Mouse (Mus musculus) embryonic facial prominence, embryonic 13.5 days (tissue): ENCODE measurements at regions not wholly inside any gene's neighbourhood (a gene's known extent, or its start where the extent isn't known, plus 50 kb on each side); places are given as distances from the start of the nearest gene placed in this dataset.

Experiments
- ATAC-seq: fragments of 200-750 bp; cut with Nextera tagmentation; 2 replicates; pipeline ENCODE4 v1.8.0; 2017; ENCODE audit warnings: low read depth; ENCODE audit not compliant: insufficient number of reproducible peaks, insufficient read depth, low FRiP score, low TSS enrichment
- H3K27ac ChIP-seq: fragments of 300-500 bp; sonication (generic); 2 replicates; pipeline ENCODE4 v1.5.1; 2015; ENCODE audit warnings: moderate library complexity, mild to moderate bottlenecking, inconsistent platforms
- H3K27me3 ChIP-seq: fragments of 300-500 bp; sonication (generic); 2 replicates; pipeline ENCODE4 v1.6.1; 2015; ENCODE audit warnings: mild to moderate bottlenecking, inconsistent platforms
- H3K36me3 ChIP-seq: fragments of 300-500 bp; sonication (generic); 2 replicates; pipeline ENCODE4 v1.6.1; 2015; ENCODE audit warnings: mild to moderate bottlenecking, inconsistent platforms
- H3K4me1 ChIP-seq: fragments of 300-500 bp; sonication (generic); 2 replicates; pipeline ENCODE4 v1.6.1; 2015; ENCODE audit warnings: inconsistent platforms
- H3K4me2 ChIP-seq: fragments of 300-500 bp; sonication (generic); 2 replicates; pipeline ENCODE4 v1.6.1; 2015; ENCODE audit warnings: moderate library complexity, mild to moderate bottlenecking, inconsistent platforms
- H3K4me3 ChIP-seq: fragments of 300-500 bp; sonication (generic); 2 replicates; pipeline ENCODE4 v1.5.1; 2015; ENCODE audit warnings: mild to moderate bottlenecking, inconsistent platforms
- H3K9ac ChIP-seq: fragments of 300-500 bp; sonication (generic); 2 replicates; pipeline ENCODE4 v1.6.1; 2015; ENCODE audit warnings: mild to moderate bottlenecking, inconsistent platforms
- H3K9me3 ChIP-seq: fragments of 300-500 bp; sonication (generic); 2 replicates; pipeline ENCODE4 v1.6.1; 2016; ENCODE audit warnings: inconsistent platforms
- WGBS: fragments of 180-500 bp; shearing (Covaris S2); methylation state at CpG from one replicate; pipeline ENCODE4 v1.1.7; 2015; ENCODE audit warnings: mixed read lengths; 5-methylcytosine and 5-hydroxymethylcytosine counted together

DNA sequence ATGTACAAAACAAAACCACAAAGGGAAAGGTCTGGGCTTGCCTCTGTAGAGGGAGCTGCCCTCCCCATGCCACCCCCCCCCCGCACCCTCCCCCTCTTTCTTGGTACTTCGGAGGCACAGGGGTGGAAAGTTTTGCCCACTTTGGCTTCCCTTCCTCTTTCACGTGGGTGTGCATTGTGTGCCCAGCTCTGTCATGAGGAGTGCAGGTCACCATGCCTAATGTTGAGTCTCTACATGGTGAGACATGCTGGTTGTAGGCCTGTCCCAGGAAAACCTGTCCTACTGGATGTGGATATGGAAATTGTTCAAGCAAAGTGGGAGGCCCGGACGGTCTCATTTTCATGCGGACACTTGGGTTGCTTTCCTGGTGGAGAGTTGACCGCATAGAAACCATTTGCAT, 93.2 kb downstream of the Klf5 start:
- no peak overlapping the region for H3K9ac ChIP-seq
- H3K4me3 ChIP-seq: no peak overlapping the region
- no peak for ATAC-seq
- no peak overlapping the region for H3K27ac ChIP-seq
- no peaks in the 10 kb centered on the region for H3K9me3 ChIP-seq
- no peaks in the 10 kb centered on the region for H3K36me3 ChIP-seq
- H3K4me1 ChIP-seq: 0 out of 2 replicates have a peak, but pooled peaks cover 3% of the 10 kb centered on the region
- WGBS: 81% methylated on average over 7 of the region's 7 CpGs
- H3K27me3 ChIP-seq: no peaks in the 10 kb centered on the region
- H3K4me2 ChIP-seq: no peak overlapping the region

DNA sequence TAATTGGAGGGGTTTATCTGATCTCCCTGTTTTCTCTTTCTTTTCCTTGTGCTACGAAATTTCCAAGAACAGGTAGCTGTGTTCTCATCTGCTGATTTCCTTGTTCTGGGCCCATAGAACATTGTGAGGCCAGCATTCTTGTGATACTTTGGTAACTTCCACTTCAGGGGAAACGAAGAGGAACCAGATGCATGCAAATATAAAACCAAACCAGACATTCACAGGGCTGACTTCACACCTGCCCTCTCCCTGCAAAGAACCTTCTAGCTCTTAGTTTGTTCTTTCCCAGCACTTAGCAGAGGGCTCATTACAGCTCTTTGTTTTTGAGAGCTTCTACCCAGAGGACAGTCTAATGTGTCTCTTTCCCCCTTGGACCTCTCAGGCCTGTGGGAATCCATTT, 94.3 kb downstream of the Klf5 start:
- H3K27ac ChIP-seq: no peak overlapping the region
- no peak for ATAC-seq
- 75% methylated on average over 2 of the region's 2 CpGs for WGBS
- no peaks in the 10 kb centered on the region for H3K27me3 ChIP-seq
- H3K9ac ChIP-seq: no peak overlapping the region
- no peaks in the 10 kb centered on the region for H3K36me3 ChIP-seq
- H3K4me2 ChIP-seq: no peak overlapping the region
- 0 out of 2 replicates have a peak, but pooled peaks cover 3% of the 10 kb centered on the region for H3K4me1 ChIP-seq
- no peak overlapping the region for H3K4me3 ChIP-seq
- no peaks in the 10 kb centered on the region for H3K9me3 ChIP-seq

DNA sequence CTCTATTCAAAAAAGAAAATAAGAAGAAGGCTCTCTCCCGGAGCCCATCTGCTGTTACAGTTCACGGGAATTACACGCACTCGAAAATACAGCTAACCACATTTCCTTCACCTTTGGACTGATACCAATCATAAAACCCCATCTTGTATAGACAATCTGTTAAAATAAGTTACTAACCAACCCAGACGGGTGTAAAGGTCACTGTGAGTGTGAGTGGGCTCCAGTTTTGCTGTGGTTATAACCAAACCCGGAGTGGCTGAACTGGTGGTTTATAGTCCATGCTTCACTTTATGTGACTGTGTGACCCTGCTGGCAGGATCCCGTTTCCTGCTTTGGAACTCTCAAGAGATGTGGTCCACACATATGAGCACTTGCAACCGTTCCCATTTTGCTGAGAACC, 95.1 kb downstream of the Klf5 start:
- Histone ChIP-seq H3K36me3 (no peaks in the 10 kb centered on the region), H3K9ac (no peak overlapping the region), H3K4me3 (no peak overlapping the region), H3K27ac (no peak overlapping the region), H3K27me3 (no peaks in the 10 kb centered on the region), H3K4me1 (0 out of 2 replicates have a peak, but pooled peaks cover 3% of the 10 kb centered on the region), H3K4me2 (no peak overlapping the region), H3K9me3 (no peaks in the 10 kb centered on the region)
- 79% methylated on average over 8 of the region's 8 CpGs for WGBS
- ATAC-seq: no peak

- Histone ChIP-seq H3K4me2 (no peak overlapping the region), H3K36me3 (no peaks in the 10 kb centered on the region), H3K27ac (no peak overlapping the region), H3K27me3 (no peaks in the 10 kb centered on the region), H3K9ac (no peak overlapping the region), H3K4me3 (no peak overlapping the region), H3K4me1 (no peaks in the 10 kb centered on the region), H3K9me3 (no peaks in the 10 kb centered on the region)
- no peak for ATAC-seq
- 84% methylated on average over 6 of the region's 6 CpGs for WGBS
Observed at GRCm38 (mm10) chr14:99403155-99403726, 104.8 kb downstream of the Klf5 start.

GRCm38 (mm10) chr14:99405228-99405627, 106.7 kb downstream of the Klf5 start:
- WGBS: 79% methylated on average over 5 of the region's 5 CpGs
- H3K9ac ChIP-seq: no peak overlapping the region
- no peak overlapping the region for H3K4me2 ChIP-seq
- no peaks in the 10 kb centered on the region for H3K36me3 ChIP-seq
- H3K27ac ChIP-seq: no peak overlapping the region
- H3K27me3 ChIP-seq: no peaks in the 10 kb centered on the region
- no peaks in the 10 kb centered on the region for H3K9me3 ChIP-seq
- no peaks in the 10 kb centered on the region for H3K4me1 ChIP-seq
- H3K4me3 ChIP-seq: no peak overlapping the region
- ATAC-seq: no peak

GRCm38 (mm10) chr14:99411835-99412234, 113.3 kb downstream of the Klf5 start:
- Histone ChIP-seq H3K4me3 (no peak overlapping the region), H3K9ac (no peak overlapping the region), H3K4me2 (no peak overlapping the region), H3K4me1 (no peaks in the 10 kb centered on the region), H3K9me3 (no peaks in the 10 kb centered on the region), H3K27ac (no peak overlapping the region), H3K36me3 (no peaks in the 10 kb centered on the region), H3K27me3 (no peaks in the 10 kb centered on the region)
- 52% methylated on average over 5 of the region's 5 CpGs for WGBS
- ATAC-seq: no peak

GRCm38 (mm10) chr14:99416169-99416568, 117.7 kb downstream of the Klf5 start:
- Histone ChIP-seq H3K27ac (no peak overlapping the region), H3K9ac (no peak overlapping the region), H3K27me3 (no peaks in the 10 kb centered on the region), H3K36me3 (no peaks in the 10 kb centered on the region), H3K4me3 (no peak overlapping the region), H3K4me2 (no peak overlapping the region), H3K9me3 (no peaks in the 10 kb centered on the region), H3K4me1 (no peaks in the 10 kb centered on the region)
- no peak for ATAC-seq
- 77% methylated on average over 3 of the region's 3 CpGs for WGBS

- no peaks in the 10 kb centered on the region for H3K36me3 ChIP-seq
- no peak overlapping the region for H3K9ac ChIP-seq
- ATAC-seq: no peak
- H3K4me2 ChIP-seq: no peak overlapping the region
- 92% methylated on average over 5 of the region's 5 CpGs for WGBS
- H3K9me3 ChIP-seq: no peaks in the 10 kb centered on the region
- H3K4me1 ChIP-seq: no peaks in the 10 kb centered on the region
- no peak overlapping the region for H3K27ac ChIP-seq
- H3K4me3 ChIP-seq: no peak overlapping the region
- no peaks in the 10 kb centered on the region for H3K27me3 ChIP-seq
Observed at GRCm38 (mm10) chr14:99418970-99419369, 120.5 kb downstream of the Klf5 start.

DNA sequence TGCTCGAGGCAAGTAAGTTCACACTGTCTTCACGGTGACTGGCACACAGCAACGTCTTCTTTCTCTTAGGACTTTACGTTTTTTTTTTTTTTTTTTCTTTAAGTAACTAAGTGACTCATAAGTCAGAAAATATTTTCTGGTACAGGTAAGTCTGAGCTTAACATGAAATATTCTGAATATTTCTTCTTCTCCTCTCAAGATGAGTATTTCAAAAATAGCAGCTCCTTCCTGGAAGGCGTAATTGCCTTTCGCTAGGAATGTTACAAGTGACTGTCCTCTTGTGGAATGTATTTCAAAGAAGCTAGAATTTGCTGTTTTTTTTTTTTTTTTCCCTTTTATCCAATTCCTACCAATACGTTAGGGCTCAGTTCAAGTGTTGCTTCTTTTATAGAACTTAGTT, 124.8 kb downstream of the Klf5 start:
- H3K4me2 ChIP-seq: no peak overlapping the region
- H3K4me3 ChIP-seq: no peak overlapping the region

DNA sequence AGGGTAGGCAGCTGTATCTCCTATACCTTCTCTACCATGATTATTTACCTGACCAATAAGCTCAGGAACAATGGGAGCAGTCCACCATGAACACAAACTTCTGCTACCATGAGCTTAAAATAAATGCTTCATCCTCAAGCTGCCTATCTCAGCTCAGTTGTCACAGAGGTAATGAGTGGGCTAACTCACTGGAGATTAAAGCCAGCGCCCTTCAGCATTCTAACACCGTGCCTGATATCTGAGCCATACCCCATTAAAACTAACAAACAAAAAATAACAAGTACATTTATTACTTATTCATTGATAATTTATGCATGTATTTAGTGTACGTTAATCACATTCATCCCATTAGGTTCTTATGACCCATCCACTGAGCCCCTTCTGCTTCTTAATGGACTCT, 128.6 kb downstream of the Klf5 start:
- Histone ChIP-seq H3K4me2 (no peak overlapping the region), H3K9ac (no peak overlapping the region), H3K9me3 (no peaks in the 10 kb centered on the region), H3K27ac (no peak overlapping the region), H3K27me3 (no peaks in the 10 kb centered on the region), H3K36me3 (no peaks in the 10 kb centered on the region), H3K4me1 (no peaks in the 10 kb centered on the region), H3K4me3 (no peak overlapping the region)
- no peak for ATAC-seq
- WGBS: 86% methylated on average over 3 of the region's 3 CpGs

More for the DNA sequence above, 124.8 kb downstream of the Klf5 start:
- WGBS: 68% methylated on average over 7 of the region's 7 CpGs
- Histone ChIP-seq H3K9me3 (no peaks in the 10 kb centered on the region), H3K36me3 (no peaks in the 10 kb centered on the region), H3K27me3 (no peaks in the 10 kb centered on the region), H3K27ac (no peak overlapping the region), H3K4me1 (no peaks in the 10 kb centered on the region), H3K9ac (no peak overlapping the region)
- no peak for ATAC-seq

DNA sequence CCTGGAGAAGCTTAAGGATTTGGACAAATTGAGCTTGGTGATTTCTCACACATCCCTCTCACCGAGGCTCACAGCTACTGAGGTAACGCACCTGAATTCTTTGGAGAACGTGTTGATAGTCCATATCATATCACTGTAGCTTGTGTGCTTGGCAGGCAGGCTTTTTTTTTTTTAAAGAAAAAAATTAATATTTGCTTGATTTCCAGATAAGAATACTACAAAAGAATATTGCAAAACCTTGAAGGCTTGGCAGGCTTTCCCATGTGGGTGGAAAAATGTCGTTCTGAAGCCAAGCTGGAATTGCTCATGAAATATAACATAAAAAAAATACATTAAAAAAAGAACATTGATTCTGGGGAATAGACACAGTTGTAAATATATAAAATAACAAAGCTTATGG, 131.8 kb downstream of the Klf5 start:
- Histone ChIP-seq H3K4me1 (no peaks in the 10 kb centered on the region), H3K27me3 (no peaks in the 10 kb centered on the region), H3K4me3 (no peak overlapping the region), H3K4me2 (no peak overlapping the region), H3K27ac (no peak overlapping the region), H3K9me3 (no peaks in the 10 kb centered on the region), H3K36me3 (no peaks in the 10 kb centered on the region), H3K9ac (no peak overlapping the region)
- WGBS: 83% methylated on average over 4 of the region's 4 CpGs
- no peak for ATAC-seq

DNA sequence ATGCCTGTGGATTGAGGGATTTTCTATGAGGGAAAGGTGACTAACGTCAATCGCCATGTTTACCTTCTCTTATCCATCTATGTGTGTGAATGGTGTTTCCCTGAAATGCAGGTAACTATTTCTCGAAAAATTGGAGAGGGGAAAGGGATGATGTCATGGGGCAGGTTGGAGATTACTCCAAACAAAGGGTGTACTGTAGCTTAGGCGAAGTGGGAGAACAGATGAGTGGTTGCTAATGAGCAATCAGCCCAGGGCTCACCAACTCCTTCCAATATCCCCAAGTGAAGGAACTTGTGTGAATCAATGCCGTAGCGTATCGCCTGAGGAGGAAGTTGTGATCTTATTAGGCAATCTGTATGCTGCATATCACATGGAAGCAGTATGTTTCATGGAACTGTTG, 133.2 kb downstream of the Klf5 start:
- Histone ChIP-seq H3K4me2 (no peak overlapping the region), H3K27me3 (no peaks in the 10 kb centered on the region), H3K27ac (no peak overlapping the region), H3K4me1 (no peaks in the 10 kb centered on the region), H3K9ac (no peak overlapping the region), H3K9me3 (no peaks in the 10 kb centered on the region), H3K36me3 (no peaks in the 10 kb centered on the region), H3K4me3 (no peak overlapping the region)
- no peak for ATAC-seq
- WGBS: 92% methylated on average over 7 of the region's 7 CpGs

GRCm38 (mm10) chr14:99434645-99435044, 136.2 kb downstream of the Klf5 start:
- Histone ChIP-seq H3K27me3 (no peaks in the 10 kb centered on the region), H3K9ac (no peak overlapping the region), H3K27ac (no peak overlapping the region), H3K4me3 (no peak overlapping the region), H3K4me1 (no peaks in the 10 kb centered on the region), H3K4me2 (no peak overlapping the region), H3K9me3 (no peaks in the 10 kb centered on the region), H3K36me3 (no peaks in the 10 kb centered on the region)
- no peak for ATAC-seq
- WGBS: 91% methylated on average over 1 of the region's 1 CpGs
